Mouse (Mus musculus): ENCODE results near the gene Cdca8. TPM values are rescaled to one million over a fixed set of nuclear protein-coding genes. Genes with fewer than 3 reads are reported as not detected.

Cdca8 gene
- total and polyA plus RNA-seq, 2 experiments from 2014 or later: 26.4 to 31.7 TPM

DNA sequence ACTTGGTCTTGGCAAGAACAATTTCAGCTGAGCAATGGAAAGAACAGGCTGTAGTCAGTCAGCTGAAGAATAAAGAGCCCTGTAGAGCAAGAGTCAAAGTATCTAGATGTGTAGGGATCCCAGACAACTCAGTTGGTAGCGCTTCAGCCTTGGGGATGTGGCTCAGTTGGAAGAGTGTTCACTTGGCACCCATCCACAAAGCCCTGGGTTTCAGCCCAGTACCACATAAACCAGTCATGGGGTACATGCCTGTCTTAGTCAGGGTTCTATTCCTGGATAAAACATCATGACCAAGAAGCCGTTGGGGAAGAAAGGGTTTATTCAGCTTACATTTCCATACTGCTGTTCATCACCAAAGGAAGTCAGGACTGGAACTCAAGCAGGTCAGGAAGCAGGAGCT is 49.2 kb downstream of the Cdca8 start:
- no peak for TF ChIP-seq CTCF (IDR thresholded peaks at IDR 0.05; ENCODE audit: low read depth)
- no peak for TF ChIP-seq EP300 (IDR thresholded peaks at IDR 0.05; ENCODE audit: low read depth)
- WGBS: 74% methylated on average over 2 of the region's 2 CpGs
- no peak overlapping the region for H3K27ac ChIP-seq (ENCODE audit: low read depth)
- H3K4me3 ChIP-seq (ENCODE audit: low read depth, low read length): no peak overlapping the region
- no peak for ATAC-seq (ENCODE audit: insufficient read depth, low read depth)
- no peak for DNase-seq (ENCODE audit: low spot score)
- peaks cover 51% of the 10 kb centered on the region for H3K27me3 ChIP-seq (ENCODE audit: control insufficient read depth, insufficient read depth, low read length)
- H3K9me3 ChIP-seq (replicated peaks; ENCODE audit: control insufficient read depth, low read length): no peaks in the 10 kb centered on the region
- no peak overlapping the region for H3K4me2 ChIP-seq (ENCODE audit: low read depth, low read length)
- 0 out of 2 replicates have a peak, but pooled peaks cover 4% of the 10 kb centered on the region for H3K4me1 ChIP-seq (ENCODE audit: control insufficient read depth, insufficient read depth)
- H3K36me3 ChIP-seq (replicated peaks; ENCODE audit: control insufficient read depth, insufficient read depth, low read length): no peaks in the 10 kb centered on the region
- no peak overlapping the region for H3K9ac ChIP-seq (replicated peaks; ENCODE audit: low read depth, low read length)

DNA sequence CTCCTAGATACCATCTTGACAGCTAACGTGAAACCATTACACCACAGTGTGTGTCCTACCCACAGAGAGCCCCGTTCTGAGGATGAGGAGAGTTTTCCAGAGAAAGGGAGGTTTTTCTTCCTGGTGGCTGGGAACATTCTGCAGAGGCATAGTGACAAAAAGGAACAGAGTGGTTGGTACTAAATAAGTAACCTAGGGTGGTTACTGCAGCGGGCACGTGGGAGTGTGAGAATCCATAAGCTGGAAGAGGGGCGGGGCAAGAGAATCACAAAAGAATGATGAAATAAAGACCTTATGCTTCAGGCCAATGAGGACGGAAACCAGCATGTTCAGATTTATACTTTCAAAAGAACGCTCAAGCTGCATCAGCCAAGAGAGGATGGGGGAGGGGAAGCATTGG is 50.4 kb downstream of the Cdca8 start:
- DNase-seq (ENCODE audit: low spot score) (no peak), ATAC-seq (ENCODE audit: insufficient read depth, low read depth) (no peak)
- H3K36me3 ChIP-seq (replicated peaks; ENCODE audit: control insufficient read depth, insufficient read depth, low read length): no peaks in the 10 kb centered on the region
- no peaks in the 10 kb centered on the region for H3K9me3 ChIP-seq (replicated peaks; ENCODE audit: control insufficient read depth, low read length)
- H3K27ac ChIP-seq (ENCODE audit: low read depth): no peak overlapping the region
- H3K4me1 ChIP-seq (ENCODE audit: control insufficient read depth, insufficient read depth): no peaks in the 10 kb centered on the region
- TF ChIP-seq CTCF (IDR thresholded peaks at IDR 0.05; ENCODE audit: low read depth): no peak
- no peak for TF ChIP-seq EP300 (IDR thresholded peaks at IDR 0.05; ENCODE audit: low read depth)
- H3K4me3 ChIP-seq (ENCODE audit: low read depth, low read length): no peak overlapping the region
- WGBS: 63% methylated on average over 7 of the region's 7 CpGs
- H3K9ac ChIP-seq (replicated peaks; ENCODE audit: low read depth, low read length): no peak overlapping the region
- H3K4me2 ChIP-seq (ENCODE audit: low read depth, low read length): no peak overlapping the region
- peaks cover 49% of the 10 kb centered on the region for H3K27me3 ChIP-seq (ENCODE audit: control insufficient read depth, insufficient read depth, low read length)

DNA sequence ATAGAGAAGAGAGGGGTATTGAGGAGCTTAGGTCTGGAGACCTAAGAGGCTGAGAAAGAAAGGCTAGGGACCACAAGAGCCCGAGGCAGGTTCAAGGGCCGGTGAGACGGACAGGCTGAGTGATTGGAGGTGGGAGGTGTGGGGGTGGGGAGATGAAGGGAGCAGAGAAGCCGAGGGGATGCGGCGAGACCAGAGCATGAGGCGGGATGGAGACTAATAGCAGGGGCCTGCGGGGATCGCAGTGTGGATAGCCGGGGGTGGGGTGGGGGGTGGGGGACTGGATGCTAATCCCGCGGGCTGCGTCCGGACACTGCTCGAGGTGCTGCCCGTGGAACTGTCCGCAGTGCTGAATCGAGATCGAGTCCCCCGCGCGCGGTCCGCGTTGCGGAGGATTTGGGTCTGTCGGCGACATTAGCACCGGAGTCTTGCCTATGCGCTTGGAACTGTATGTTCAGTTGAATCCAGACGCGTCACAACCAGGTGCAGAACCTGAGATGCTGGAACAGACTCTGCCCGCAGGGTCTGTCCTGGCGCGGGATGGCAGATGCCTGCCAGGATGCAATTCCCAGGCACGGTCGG is 56.9 kb downstream of the Cdca8 start:
- TF ChIP-seq CTCF (IDR thresholded peaks at IDR 0.05; ENCODE audit: low read depth): no peak
- TF ChIP-seq EP300 (IDR thresholded peaks at IDR 0.05; ENCODE audit: low read depth): no peak

DNA sequence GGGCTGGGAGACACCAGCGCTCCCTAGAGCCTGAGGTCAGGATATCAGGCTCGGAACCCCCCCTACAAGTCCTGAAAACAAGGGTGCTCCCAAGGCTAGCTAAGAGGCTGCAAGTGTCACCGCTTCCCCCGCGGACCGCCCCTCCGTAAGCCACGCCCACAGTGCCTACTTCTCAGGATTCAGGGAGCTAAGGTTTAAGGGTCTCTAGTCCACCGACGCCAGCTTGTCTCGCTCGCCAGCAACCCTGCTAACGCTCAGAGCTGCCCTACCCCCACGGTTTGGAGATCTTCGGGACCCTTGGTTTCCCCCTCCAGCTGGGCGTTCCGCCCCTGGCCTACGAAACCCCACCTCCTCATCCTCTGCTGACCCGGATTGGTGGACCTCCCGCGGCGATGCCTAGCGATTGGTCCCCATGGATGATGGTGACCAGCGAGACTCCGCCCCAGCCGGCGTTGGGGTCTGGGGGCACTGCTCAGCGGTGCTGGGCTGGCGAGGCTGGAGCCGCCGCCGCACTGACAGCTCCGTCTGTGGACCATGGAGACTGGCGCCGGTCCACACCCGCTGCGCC is 57.7 kb downstream of the Cdca8 start:
- peak overlapping the region; percentile 19; the same call in 1 of the 2 replicates for H3K4me3 ChIP-seq (ENCODE audit: low read depth, low read length)
- H3K4me1 ChIP-seq (ENCODE audit: control insufficient read depth, insufficient read depth): no peaks in the 10 kb centered on the region
- under 1% methylated on average over 37 of the region's 37 CpGs for WGBS
- H3K9ac ChIP-seq (replicated peaks; ENCODE audit: low read depth, low read length): no peak overlapping the region
- H3K4me2 ChIP-seq (ENCODE audit: low read depth, low read length): peak overlapping the region; percentile 30; the same call in 1 of the 2 replicates
- H3K9me3 ChIP-seq (replicated peaks; ENCODE audit: control insufficient read depth, low read length): no peaks in the 10 kb centered on the region
- peaks cover 63% of the 10 kb centered on the region for H3K27me3 ChIP-seq (ENCODE audit: control insufficient read depth, insufficient read depth, low read length)
- H3K36me3 ChIP-seq (replicated peaks; ENCODE audit: control insufficient read depth, insufficient read depth, low read length): no peaks in the 10 kb centered on the region
- H3K27ac ChIP-seq (ENCODE audit: low read depth): no peak overlapping the region
- TF ChIP-seq EP300 (IDR thresholded peaks at IDR 0.05; ENCODE audit: low read depth): no peak
- TF ChIP-seq CTCF (IDR thresholded peaks at IDR 0.05; ENCODE audit: low read depth): no peak
- DNase-seq (ENCODE audit: low spot score): no peak
- no peak for ATAC-seq (ENCODE audit: insufficient read depth, low read depth)

More for the DNA sequence above, 56.9 kb downstream of the Cdca8 start:
- H3K9me3 ChIP-seq (replicated peaks; ENCODE audit: control insufficient read depth, low read length): no peaks in the 10 kb centered on the region
- no peak overlapping the region for H3K4me2 ChIP-seq (ENCODE audit: low read depth, low read length)
- no peak for DNase-seq (ENCODE audit: low spot score)
- no peak overlapping the region for H3K9ac ChIP-seq (replicated peaks; ENCODE audit: low read depth, low read length)
- peaks cover 63% of the 10 kb centered on the region for H3K27me3 ChIP-seq (ENCODE audit: control insufficient read depth, insufficient read depth, low read length)
- no peak for ATAC-seq (ENCODE audit: insufficient read depth, low read depth)
- H3K27ac ChIP-seq (ENCODE audit: low read depth): no peak overlapping the region
- no peaks in the 10 kb centered on the region for H3K4me1 ChIP-seq (ENCODE audit: control insufficient read depth, insufficient read depth)
- no peaks in the 10 kb centered on the region for H3K36me3 ChIP-seq (replicated peaks; ENCODE audit: control insufficient read depth, insufficient read depth, low read length)
- no peak overlapping the region for H3K4me3 ChIP-seq (ENCODE audit: low read depth, low read length)
- WGBS: under 1% methylated on average over 37 of the region's 37 CpGs

DNA sequence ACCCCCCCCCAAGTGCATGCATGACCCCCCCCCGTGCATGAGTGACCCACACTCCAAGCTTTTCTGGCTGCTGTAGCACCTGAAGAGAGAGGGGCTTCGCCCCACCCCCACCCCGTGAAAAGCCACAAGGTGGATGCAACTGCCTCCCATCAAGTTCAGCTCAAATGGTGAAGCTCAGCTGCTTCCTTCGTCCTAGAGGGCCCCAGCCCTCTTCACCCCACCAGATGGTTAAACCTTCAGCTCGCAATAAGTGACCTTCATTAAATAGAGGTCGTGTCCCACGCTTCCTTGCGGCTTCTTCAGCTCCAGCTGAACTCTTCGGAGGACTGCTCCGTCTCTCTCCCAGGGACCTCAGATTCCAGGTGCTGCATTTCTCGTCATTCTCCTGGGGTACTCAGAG is 58.5 kb downstream of the Cdca8 start, which contains the start of gene Epha10:
Epha10 (plus strand) TSS at position 301 of the 400 bp plus-strand sequence.
- DNase-seq (ENCODE audit: low spot score) (no peak), ATAC-seq (ENCODE audit: insufficient read depth, low read depth) (no peak)
- Histone ChIP-seq H3K4me3 (ENCODE audit: low read depth, low read length) (peak within 1 kb of the TSS; percentile 19; the same call in 1 of the 2 replicates), H3K4me1 (ENCODE audit: control insufficient read depth, insufficient read depth) (no peaks in the 10 kb centered on the region), H3K36me3 (replicated peaks; ENCODE audit: control insufficient read depth, insufficient read depth, low read length) (no peaks in the 10 kb centered on the region), H3K27ac (ENCODE audit: low read depth) (no peak within 1 kb of the TSS), H3K27me3 (ENCODE audit: control insufficient read depth, insufficient read depth, low read length) (peaks cover 58% of the 10 kb centered on the region), H3K9me3 (replicated peaks; ENCODE audit: control insufficient read depth, low read length) (no peaks in the 10 kb centered on the region), H3K9ac (replicated peaks; ENCODE audit: low read depth, low read length) (no peak within 1 kb of the TSS), H3K4me2 (ENCODE audit: low read depth, low read length) (peak within 1 kb of the TSS; percentile 30; the same call in 1 of the 2 replicates)
- 7% methylated on average over 11 of the region's 11 CpGs for WGBS
- TF ChIP-seq CTCF (IDR thresholded peaks at IDR 0.05; ENCODE audit: low read depth): no peak
- no peak for TF ChIP-seq EP300 (IDR thresholded peaks at IDR 0.05; ENCODE audit: low read depth)

All from heart, postnatal 0 days (tissue).